Mouse (Mus musculus): ENCODE measurements around the gene Bnip1. TPM values are rescaled to one million over a fixed set of nuclear protein-coding genes. Genes with fewer than 3 reads are reported as not detected.

Gene Bnip1
- total RNA-seq, 4 experiments from 2014 or later: 32.7 to 35.3 (median 33.6) TPM

GRCm38 (mm10) chr17:26793068-26793765, 12.4 kb downstream of the Bnip1 start:
- no peak for DNase-seq (ENCODE audit: low spot score in 2 of 2)

GRCm38 (mm10) chr17:26794744-26795143, 13.9 kb downstream of the Bnip1 start:
- peak in 1 of 2 experiments; percentile 28 for DNase-seq (ENCODE audit: low spot score in 2 of 2)

GRCm38 (mm10) chr17:26795386-26795785, 14.5 kb downstream of the Bnip1 start:
- DNase-seq (ENCODE audit: low spot score in 2 of 2): no peak

- no peak for DNase-seq (ENCODE audit: low spot score in 2 of 2)
Observed at GRCm38 (mm10) chr17:26797379-26798128, 16.7 kb downstream of the Bnip1 start.

- no peak for DNase-seq (ENCODE audit: low spot score in 2 of 2)
Observed at GRCm38 (mm10) chr17:26802886-26803285, 22.0 kb downstream of the Bnip1 start.

- no peak for DNase-seq (ENCODE audit: low spot score in 2 of 2)
Observed at GRCm38 (mm10) chr17:26812607-26813006, 31.7 kb downstream of the Bnip1 start.

GRCm38 (mm10) chr17:26813497-26813896, 32.6 kb downstream of the Bnip1 start:
- no peak for DNase-seq (ENCODE audit: low spot score in 2 of 2)

GRCm38 (mm10) chr17:26816810-26817209, 35.9 kb downstream of the Bnip1 start:
- DNase-seq (ENCODE audit: low spot score in 2 of 2): no peak

GRCm38 (mm10) chr17:26817776-26818175, 36.9 kb downstream of the Bnip1 start:
- no peak for DNase-seq (ENCODE audit: low spot score in 2 of 2)

- no peak for DNase-seq (ENCODE audit: low spot score in 2 of 2)
Observed at GRCm38 (mm10) chr17:26826131-26826530, 45.3 kb downstream of the Bnip1 start.

GRCm38 (mm10) chr17:26833806-26834205, 52.9 kb downstream of the Bnip1 start:
- no peak for DNase-seq (ENCODE audit: low spot score in 2 of 2)

GRCm38 (mm10) chr17:26834302-26834965, 53.6 kb downstream of the Bnip1 start:
- DNase-seq (ENCODE audit: low spot score in 2 of 2): no peak

- DNase-seq (ENCODE audit: low spot score in 2 of 2): no peak
Observed at GRCm38 (mm10) chr17:26834966-26835755, 54.3 kb downstream of the Bnip1 start.

- DNase-seq (ENCODE audit: low spot score in 2 of 2): no peak
Observed at GRCm38 (mm10) chr17:26835956-26836355, 55.1 kb downstream of the Bnip1 start.

- no peak for DNase-seq (ENCODE audit: low spot score in 2 of 2)
Observed at GRCm38 (mm10) chr17:26836377-26836776, 55.5 kb downstream of the Bnip1 start.

GRCm38 (mm10) chr17:26836786-26837545, 56.1 kb downstream of the Bnip1 start:
- no peak for DNase-seq (ENCODE audit: low spot score in 2 of 2)

GRCm38 (mm10) chr17:26837546-26837985, 56.7 kb downstream of the Bnip1 start:
- DNase-seq (ENCODE audit: low spot score in 2 of 2): no peak

- no peak for DNase-seq (ENCODE audit: low spot score in 2 of 2)
Observed at GRCm38 (mm10) chr17:26838191-26838910, 57.5 kb downstream of the Bnip1 start.

GRCm38 (mm10) chr17:26838911-26839717, 58.2 kb downstream of the Bnip1 start:
- no peak for DNase-seq (ENCODE audit: low spot score in 2 of 2)

Measured in layer of hippocampus, adult 8-10 months (tissue).